Mouse (Mus musculus): ENCODE measurements around the gene Clic1. TPM values are rescaled to one million over a fixed set of nuclear protein-coding genes. Genes with fewer than 3 reads are reported as not detected.
A peak's percentile ranks its signal among the peaks of the same experiment; 100 is the strongest.
"Not testable (repeated sequence)": the region's sequence is repeated elsewhere in the genome, so short reads cannot be mapped to it uniquely, and the experiment has no call there.

Gene Clic1
- 10 to 100 TPM; 21.6 to 33.8 (median 30.0) TPM for total RNA-seq (2022)

- no peak for DNase-seq (ENCODE audit: low spot score)
Measured at GRCm38 (mm10) chr17:35049561-35050016, at the start of gene Clic1. Clic1 (plus strand) TSS chr17:35049966.

DNA sequence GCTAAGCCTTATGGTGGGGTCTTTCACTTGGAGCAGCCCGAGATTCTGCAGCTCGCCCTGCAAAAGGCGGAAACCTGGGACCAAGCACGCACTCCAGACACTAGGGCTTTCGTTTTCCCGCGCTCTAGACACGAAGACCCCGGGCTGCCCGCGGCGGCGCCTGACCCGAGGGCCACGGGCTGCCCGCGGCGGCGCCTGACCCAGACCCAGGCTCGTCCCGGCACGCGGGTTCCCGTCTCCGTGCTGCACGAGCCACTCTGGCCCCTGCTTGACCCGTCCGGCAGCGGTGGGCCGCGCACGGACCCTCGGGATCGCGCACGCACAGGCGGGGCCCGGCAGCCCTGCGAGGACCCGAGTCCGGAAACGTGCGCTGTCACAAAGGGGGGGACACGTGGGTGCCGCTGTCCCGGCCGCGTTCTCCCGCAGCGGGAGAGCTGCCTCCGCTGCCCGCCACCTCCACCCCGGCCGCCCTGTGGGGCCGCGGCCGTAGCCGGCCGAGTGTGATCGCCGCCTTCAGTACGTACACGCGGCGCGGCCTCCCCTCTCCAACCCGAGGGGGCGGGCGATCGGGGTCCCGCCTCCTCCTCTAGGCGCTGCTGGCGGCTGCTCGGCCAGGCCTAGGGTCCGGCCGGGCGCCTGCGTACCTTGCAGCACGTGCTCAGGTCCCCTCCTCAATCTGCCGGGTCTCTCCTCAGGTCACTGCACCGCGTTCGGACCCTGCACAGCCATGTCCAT lies 48.9 kb upstream of the Clic1 start, which contains the start of gene Vars:
Gene Vars (plus strand): TSS at position 271 of the 735 bp plus-strand sequence.
- DNase-seq (ENCODE audit: low spot score) = peak; percentile 88

- DNase-seq (ENCODE audit: low spot score) = no peak
Measured at GRCm38 (mm10) chr17:35001452-35002152, 48.2 kb upstream of the Clic1 start.

- DNase-seq (ENCODE audit: low spot score) = no peak
Measured at GRCm38 (mm10) chr17:35002153-35002865, 47.5 kb upstream of the Clic1 start.

DNA sequence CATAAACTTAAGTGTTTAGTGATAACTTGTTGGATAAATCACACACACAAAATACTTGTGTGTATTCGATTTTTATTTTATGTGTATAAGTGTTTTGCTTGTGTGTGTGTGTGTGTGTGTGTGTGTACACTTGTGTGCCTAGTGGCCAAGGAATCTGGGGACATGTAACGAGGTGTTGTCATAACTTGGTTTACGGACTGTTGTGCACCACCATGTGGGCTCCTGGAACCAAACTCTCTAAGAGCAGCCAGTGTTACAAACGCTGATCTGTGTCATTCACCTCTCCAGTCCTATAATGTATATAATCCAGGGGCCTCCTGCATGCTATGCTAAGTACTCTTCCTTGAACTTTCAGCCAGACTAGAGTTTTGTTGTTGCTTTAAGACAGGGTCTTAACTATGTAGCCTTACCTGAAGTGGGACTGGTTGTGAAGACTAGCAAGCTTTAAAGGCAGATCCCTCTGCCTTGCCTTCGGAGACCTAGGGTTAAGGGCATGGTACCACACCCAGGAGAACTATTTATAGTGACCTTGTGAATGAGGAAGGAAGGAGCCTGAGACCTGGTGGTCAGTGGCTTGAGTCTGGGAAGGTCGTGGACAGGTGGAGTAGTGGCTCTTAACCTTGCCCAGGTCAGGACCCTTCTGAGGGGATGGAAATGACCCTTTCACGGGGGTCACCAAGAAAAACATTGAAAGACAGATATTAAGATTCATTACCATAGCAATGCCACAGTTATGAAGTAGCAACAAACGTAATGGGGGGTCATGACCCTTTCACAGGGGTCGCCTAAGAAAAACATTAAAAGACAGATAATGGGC lies 46.5 kb upstream of the Clic1 start:
- no peak for DNase-seq (ENCODE audit: low spot score)

DNA sequence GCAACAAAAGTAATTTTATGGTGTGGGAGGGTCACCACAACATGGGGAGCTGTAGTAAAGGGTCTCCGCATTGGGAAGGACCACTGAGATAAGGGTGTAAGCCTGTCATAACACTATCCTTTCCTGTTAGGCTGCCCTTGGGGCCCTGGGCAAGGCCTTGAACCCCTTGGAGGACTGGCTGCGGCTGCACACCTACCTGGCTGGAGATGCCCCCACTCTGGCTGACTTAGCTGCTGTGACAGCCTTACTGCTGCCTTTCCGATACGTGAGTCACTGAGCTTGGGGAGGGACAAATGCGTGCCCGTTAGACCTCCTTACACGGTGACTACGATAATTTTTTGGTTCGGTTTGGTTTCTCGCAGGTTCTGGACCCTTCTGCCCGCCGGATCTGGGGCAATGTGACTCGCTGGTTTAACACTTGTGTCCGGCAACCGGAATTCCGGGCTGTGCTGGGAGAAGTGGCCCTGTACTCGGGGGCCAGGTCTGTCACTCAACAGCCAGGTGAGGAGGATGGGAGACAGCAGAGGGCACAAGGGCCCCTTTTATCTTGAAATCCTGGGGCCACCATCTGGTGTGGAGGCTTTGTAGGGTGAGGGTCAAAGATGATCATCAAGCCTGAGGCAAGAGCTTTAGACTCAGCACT lies 45.6 kb upstream of the Clic1 start:
- no peak for DNase-seq (ENCODE audit: low spot score)

- no peak for DNase-seq (ENCODE audit: low spot score)
Measured at GRCm38 (mm10) chr17:35005158-35005557, 44.6 kb upstream of the Clic1 start.

- not testable (repeated sequence) for DNase-seq (ENCODE audit: low spot score)
Measured at GRCm38 (mm10) chr17:35005902-35006301, 43.9 kb upstream of the Clic1 start.

GRCm38 (mm10) chr17:35007387-35007991 lies 42.3 kb upstream of the Clic1 start:
- no peak for DNase-seq (ENCODE audit: low spot score)

DNA sequence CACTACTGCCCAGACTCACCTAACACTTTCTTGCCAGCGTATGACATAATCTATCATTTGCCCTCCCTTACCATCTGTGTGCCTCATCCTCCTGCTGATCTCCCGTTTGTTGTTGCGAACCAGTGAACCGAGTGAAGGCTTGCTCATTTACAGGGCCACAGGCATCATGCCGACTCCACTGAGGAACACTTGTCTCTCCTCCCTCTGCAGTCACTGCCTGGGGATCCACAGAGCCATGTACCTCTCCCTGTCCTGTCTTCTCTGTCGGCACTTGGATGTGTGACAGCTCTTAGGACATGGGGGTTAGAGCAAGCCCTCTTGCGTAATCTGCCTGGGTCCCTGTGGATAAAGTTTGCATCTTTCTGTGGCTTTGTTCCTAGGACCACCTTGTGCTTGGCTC lies 40.2 kb upstream of the Clic1 start:
- no peak for DNase-seq (ENCODE audit: low spot score)

DNA sequence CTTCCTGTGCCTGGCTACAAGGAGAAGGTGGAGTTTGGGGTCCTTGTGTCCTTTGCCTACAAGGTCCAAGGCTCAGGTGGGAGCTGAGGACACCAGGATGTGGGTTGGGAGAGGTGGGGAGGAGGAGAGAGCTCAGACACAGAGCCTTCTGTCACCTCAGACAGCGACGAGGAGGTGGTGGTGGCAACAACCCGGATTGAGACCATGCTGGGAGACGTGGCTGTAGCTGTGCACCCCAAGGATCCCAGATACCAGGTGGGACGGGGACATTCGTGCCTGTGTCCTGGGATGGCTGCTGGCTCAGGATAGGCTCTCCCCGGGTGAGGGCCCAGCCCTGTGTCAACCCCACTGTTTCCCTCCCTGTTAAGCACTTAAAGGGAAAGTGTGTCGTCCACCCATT lies 38.3 kb upstream of the Clic1 start:
- no peak for DNase-seq (ENCODE audit: low spot score)

DNA sequence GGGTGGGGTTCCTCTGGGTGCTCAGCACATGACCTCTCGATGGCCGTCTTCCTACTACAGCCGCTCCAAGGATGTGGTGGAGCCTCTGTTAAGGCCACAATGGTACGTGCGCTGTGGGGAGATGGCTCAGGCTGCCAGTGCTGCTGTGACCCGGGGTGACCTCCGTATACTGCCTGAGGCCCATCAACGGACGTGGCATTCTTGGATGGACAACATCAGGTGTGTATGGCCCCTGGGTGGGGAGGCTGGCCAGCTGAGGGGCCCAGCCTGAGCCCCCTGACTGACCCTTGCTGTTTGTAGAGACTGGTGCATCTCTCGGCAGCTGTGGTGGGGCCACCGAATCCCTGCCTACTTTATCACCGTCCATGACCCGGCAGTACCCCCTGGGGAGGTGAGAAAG lies 37.3 kb upstream of the Clic1 start:
- DNase-seq (ENCODE audit: low spot score) = no peak

DNA sequence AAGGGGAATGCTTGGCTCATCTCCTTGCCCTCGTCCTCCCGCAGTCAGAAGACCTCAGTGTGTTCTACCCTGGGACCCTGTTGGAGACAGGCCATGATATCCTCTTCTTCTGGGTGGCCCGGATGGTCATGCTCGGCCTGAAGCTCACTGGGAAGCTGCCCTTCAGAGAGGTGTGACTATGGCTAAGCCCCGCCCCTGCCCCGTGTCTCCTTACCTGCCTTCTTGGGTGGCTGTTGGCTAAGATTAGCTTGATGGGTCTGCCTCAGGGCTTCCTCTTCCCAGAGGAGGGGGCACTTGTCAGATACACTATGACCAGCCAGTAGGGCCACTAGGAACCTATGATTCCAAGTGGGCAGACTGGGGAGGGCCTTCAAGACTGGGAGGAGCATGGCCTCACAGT lies 36.5 kb upstream of the Clic1 start:
- DNase-seq (ENCODE audit: low spot score) = no peak

GRCm38 (mm10) chr17:35015296-35015695 lies 34.5 kb upstream of the Clic1 start:
- no peak for DNase-seq (ENCODE audit: low spot score)

- no peak for DNase-seq (ENCODE audit: low spot score)
Measured at GRCm38 (mm10) chr17:35016376-35016775, 33.4 kb upstream of the Clic1 start, which contains the start of gene Vwa7. Vwa7 (plus strand) TSS chr17:35016579.

- no peak for DNase-seq (ENCODE audit: low spot score)
Measured at GRCm38 (mm10) chr17:35016791-35017705, 32.7 kb upstream of the Clic1 start.

DNA sequence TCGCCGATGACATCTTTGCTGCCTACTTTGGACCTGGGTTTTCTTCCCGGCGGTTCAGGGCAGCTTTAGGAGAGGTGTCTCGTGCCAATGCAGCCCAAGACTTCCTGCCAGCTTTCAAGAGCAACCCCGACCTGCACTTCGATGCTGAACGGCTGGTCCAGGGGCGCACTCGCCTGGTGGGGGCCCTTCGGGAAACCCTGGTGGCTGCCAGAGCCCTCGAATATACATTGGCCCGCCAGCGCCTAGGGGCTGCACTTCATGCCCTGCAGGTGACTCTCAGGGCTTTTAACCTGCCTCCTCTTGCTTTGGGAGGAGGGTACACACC lies 32.1 kb upstream of the Clic1 start:
- no peak for DNase-seq (ENCODE audit: low spot score)

DNA sequence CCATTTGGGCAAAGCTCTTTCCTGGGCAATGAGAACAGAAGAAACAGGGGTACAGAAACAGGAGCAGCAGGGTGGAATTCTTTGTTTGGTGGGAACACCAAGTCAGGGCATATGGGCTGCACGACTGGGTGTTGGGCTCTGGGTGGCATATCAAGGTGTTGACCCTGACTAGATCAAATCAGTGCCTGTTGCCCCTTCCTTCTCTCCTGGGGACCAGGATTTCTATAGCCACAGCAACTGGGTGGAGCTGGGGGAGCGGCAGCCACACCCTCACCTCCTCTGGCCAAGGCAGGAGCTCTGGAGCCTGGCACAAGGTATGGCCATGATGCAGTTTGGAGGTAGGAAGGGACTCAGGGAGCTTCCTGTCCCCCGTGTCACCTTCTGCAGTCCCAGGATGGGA lies 31.6 kb upstream of the Clic1 start:
- no peak for DNase-seq (ENCODE audit: low spot score)

DNA sequence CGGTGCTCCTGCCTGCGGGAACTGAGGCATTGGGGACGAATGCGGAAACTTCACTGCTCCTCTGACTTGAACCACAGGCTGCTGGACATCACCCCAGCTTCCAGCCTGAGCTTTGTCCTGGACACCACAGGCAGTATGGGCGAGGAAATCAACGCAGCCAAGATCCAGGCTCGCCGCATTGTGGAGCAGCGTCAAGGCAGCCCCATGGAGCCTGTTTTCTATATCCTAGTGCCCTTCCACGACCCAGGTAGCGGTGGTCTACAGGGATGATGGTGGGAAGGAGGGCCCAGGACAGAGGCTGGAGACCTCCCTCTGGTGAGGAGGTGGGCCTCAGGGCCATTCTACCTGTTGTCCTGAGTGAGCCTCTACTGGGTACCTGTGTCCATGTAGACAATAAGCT lies 29.9 kb upstream of the Clic1 start:
- DNase-seq (ENCODE audit: low spot score) = no peak

DNA sequence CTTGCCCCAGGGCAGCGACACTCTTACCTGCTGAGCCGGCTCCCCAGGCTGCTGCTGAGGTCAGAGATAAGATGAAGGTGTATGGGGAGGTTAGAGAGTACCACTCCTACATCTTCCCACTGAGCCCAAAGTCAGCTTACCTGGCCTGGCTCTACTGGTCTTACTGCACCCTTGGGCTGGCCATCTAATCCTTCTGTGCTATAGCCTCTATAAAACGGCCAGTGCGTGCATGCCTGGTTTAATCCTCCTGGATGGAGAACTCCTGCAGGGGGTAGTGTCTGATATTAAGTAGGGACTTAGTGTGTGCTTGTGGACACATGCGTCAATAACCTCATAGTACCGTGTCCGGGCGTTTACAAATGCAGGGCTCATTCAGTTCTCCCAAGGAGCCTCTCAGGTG lies 29.2 kb upstream of the Clic1 start:
- DNase-seq (ENCODE audit: low spot score) = no peak
